Mouse (Mus musculus) cortical plate, adult 2 months (tissue): ENCODE measurements at regions not wholly inside any gene's neighbourhood (a gene's known extent, or its start where the extent isn't known, plus 50 kb on each side); places are given as distances from the start of the nearest gene placed in this dataset.

Source experiments
- CTCF ChIP-seq: fragments of 200-500 bp; IDR thresholded peaks from 2 replicates; pipeline ENCODE4 v1.5.1; 2011; ENCODE audit warnings: mild to moderate bottlenecking, control low read depth, low read length; ENCODE audit not compliant: insufficient read depth; ENCODE audit errors: extremely low read depth
- POLR2A ChIP-seq: fragments of 200-500 bp; IDR thresholded peaks from 2 replicates; pipeline ENCODE4 v1.6.1; 2011; ENCODE audit warnings: mild to moderate bottlenecking, low read length, control low read depth; ENCODE audit not compliant: insufficient read depth; ENCODE audit errors: extremely low read depth

DNA sequence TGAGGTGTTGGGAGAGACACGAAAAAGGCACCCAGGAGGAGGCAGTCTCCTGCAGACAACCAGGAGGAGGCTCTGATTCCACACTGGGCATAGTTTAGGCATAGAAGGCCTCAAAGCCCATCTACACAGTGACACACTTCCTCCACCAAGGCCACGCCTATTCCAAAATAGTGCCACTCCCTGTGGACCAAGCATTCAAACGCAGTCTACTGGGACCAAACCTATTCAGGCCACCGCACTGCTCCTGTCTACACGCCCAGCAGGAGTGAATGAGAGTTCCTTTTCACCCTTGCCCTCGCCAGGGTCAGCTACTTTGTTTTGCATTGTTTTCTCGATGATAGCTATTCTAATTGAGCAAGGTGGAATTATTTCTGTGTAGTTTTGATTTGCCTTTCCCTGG lies 127.7 kb downstream of the Nuak1 start:
- TF ChIP-seq CTCF: no peak
- no peak for TF ChIP-seq POLR2A
